Mouse (Mus musculus) neural tube, embryonic 12.5 days (tissue): ENCODE data around the gene Zfpm1. TPM values are rescaled to one million over a fixed set of nuclear protein-coding genes. Genes with fewer than 3 reads are reported as not detected.

ENCODE experiments used
- polyA plus RNA-seq: library from polyadenylated mRNA; unstranded; fragments of >200 nt; fragmentation: Nextera tagmentation; extraction: Ambion mirVana; gene quantifications from 2 replicates; pipeline ENCODE4 v1.2.1, GENCODE M21; 2016

Zfpm1 gene
- polyA plus RNA-seq, 1 experiment from 2014 or later = 2.3 TPM

Other genes starting within 250 kb of the Zfpm1 start
- not detected in 2 replicates for gene Trhr2, start 78.6 kb downstream of the Zfpm1 start, polyA plus RNA-seq
- gene Zc3h18, start 94.5 kb downstream of the Zfpm1 start, polyA plus RNA-seq = 57.1 and 62.4 TPM in 2 replicates
- not detected in 2 replicates for gene Il17c, start 139.9 kb downstream of the Zfpm1 start, polyA plus RNA-seq
- 58.5 and 59.9 TPM in 2 replicates for gene Cyba, start 150.8 kb downstream of the Zfpm1 start, polyA plus RNA-seq
- gene Mvd, start 161.3 kb downstream of the Zfpm1 start, polyA plus RNA-seq = 52.3 TPM in 2 replicates
- gene Snai3, start 178.6 kb downstream of the Zfpm1 start, polyA plus RNA-seq = not detected in 2 replicates
- gene Rnf166, start 193.9 kb downstream of the Zfpm1 start, polyA plus RNA-seq = 34.6 and 39.7 TPM in 2 replicates
- 65.0 and 67.1 TPM in 2 replicates for gene Ctu2, start 194.0 kb downstream of the Zfpm1 start, polyA plus RNA-seq